Mouse (Mus musculus): ENCODE data around the gene Chtf18. TPM values are rescaled to one million over a fixed set of nuclear protein-coding genes. Genes with fewer than 3 reads are reported as not detected.

Gene Chtf18
- polyA plus RNA-seq, 1 experiment from 2014 or later: 32.2 TPM

DNA sequence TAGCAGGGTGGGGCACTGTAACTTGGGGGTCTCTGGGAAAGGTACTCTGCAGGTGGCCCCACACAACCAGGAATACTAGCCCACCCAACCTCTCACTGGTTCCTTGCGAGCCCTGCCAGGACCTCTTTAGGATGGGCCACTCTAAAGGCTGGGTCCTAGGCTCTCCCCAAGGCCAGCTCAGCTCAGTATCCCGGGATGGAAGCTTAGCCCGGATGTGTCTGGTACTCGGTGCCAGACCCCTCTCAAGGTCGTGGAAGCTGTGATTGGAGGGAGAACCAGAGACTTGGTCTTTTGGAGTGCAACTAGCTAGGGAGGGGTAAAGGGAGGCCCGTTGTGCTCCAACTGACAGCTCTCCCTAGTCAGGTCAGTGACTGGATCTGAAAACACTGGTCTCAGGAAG lies 9.5 kb downstream of the Chtf18 start:
- peak overlapping the region; percentile 75 for H3K4me2 ChIP-seq (ENCODE audit: low read depth, low read length)
- 8% methylated on average over 6 of the region's 6 CpGs for WGBS
- H3K4me3 ChIP-seq (ENCODE audit: low read length): peak overlapping the region; percentile 46
- ATAC-seq (ENCODE audit: low read depth): peak; percentile 27; the same call in 1 of the 2 replicates
- peaks cover 9% of the 10 kb centered on the region for H3K36me3 ChIP-seq (ENCODE audit: control insufficient read depth, insufficient read depth, low read length)
- H3K9ac ChIP-seq (ENCODE audit: low read length): peak overlapping the region; percentile 49; the same call in 1 of the 2 replicates
- H3K27me3 ChIP-seq (ENCODE audit: control insufficient read depth, insufficient read depth, low read depth, low read length): peaks cover 18% of the 10 kb centered on the region
- no peak overlapping the region for H3K27ac ChIP-seq (ENCODE audit: low read length)
- no peaks in the 10 kb centered on the region for H3K9me3 ChIP-seq (ENCODE audit: control insufficient read depth, low read length)
- H3K4me1 ChIP-seq (replicated peaks; ENCODE audit: control insufficient read depth, insufficient read depth, low read length): peaks cover 10% of the 10 kb centered on the region

DNA sequence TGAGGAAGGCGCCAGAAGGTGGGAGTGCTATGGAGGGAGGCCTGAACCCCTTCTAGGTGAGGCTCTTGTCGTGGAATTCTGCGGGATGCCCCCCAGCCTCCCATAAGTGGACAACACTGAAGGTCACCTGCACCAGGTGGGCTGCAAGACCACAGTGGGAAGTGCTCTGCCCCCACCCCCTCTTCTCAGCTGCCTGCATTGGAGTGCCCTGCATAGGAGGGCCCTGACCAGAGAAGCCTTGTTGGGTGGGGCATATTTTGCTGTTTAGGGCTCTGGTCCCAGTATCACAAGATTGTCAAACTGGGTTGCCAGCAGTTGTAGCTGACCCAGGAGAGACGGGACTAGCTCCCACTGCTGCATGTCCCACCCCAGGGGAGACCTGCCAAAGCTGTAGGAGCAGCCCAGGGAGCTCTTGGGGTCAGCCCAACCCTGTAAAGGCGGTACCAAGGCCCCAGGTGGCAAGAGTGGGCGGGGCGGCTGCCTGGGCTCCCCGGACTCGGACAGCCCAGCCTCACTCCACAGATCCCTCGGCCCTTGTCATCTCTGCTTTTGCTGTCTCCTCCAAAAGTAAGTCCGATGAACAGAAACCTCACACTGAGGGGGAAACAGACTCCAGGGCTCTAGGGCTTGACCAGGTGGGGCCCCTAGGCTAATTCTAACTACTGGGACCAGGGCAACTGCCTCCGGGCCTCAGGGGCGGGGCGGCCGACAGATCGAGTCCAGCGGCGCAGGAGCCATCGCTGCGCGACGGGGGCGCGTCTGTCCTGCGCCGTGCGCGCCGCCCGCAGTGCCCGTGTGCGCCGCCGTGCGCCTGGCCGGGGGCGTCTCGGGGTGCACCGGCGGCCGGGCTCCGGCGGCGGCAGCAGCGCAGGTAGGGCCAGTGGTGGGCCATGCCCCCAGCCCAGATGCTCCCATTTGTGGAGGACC lies 10.2 kb downstream of the Chtf18 start, which contains the start of gene Gng13:
Gene Gng13 (plus strand): TSS at position 461 of the 927 bp plus-strand sequence.
- peaks cover 18% of the 10 kb centered on the region for H3K27me3 ChIP-seq (ENCODE audit: control insufficient read depth, insufficient read depth, low read depth, low read length)
- H3K36me3 ChIP-seq (ENCODE audit: control insufficient read depth, insufficient read depth, low read length): peaks cover 8% of the 10 kb centered on the region
- ATAC-seq (ENCODE audit: low read depth): peak; percentile 68
- H3K9me3 ChIP-seq (ENCODE audit: control insufficient read depth, low read length): no peaks in the 10 kb centered on the region
- peak within 1 kb of the TSS; percentile 75 for H3K4me2 ChIP-seq (ENCODE audit: low read depth, low read length)
- peak within 1 kb of the TSS; percentile 46 for H3K4me3 ChIP-seq (ENCODE audit: low read length)
- peaks cover 10% of the 10 kb centered on the region for H3K4me1 ChIP-seq (replicated peaks; ENCODE audit: control insufficient read depth, insufficient read depth, low read length)
- H3K27ac ChIP-seq (ENCODE audit: low read length): no peak within 1 kb of the TSS
- peak within 1 kb of the TSS; percentile 49 for H3K9ac ChIP-seq (ENCODE audit: low read length)
- 2% methylated on average over 45 of the region's 45 CpGs for WGBS

DNA sequence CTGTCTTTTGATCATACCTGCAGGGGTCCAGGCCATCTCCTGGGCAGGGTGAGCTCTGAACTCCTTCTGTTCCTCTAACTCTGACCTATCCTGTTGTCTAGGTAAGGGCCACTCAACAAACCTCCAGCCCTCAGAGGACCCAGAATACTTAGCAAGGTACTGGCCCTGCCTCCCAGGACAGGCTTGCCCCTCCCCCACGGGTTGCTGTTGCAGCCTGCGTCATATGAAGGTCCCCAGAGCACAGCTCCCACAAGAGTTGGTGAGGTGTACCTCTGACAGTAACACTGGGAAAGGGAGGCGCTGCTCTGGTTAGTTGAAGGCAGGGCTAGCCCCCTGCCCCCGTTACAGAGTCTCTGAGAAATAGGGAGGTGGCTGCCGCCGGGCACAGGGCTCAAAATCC lies 11.1 kb downstream of the Chtf18 start:
- H3K4me2 ChIP-seq (ENCODE audit: low read depth, low read length): no peak overlapping the region
- no peak for ATAC-seq (ENCODE audit: low read depth)
- peaks cover 10% of the 10 kb centered on the region for H3K4me1 ChIP-seq (replicated peaks; ENCODE audit: control insufficient read depth, insufficient read depth, low read length)
- H3K9me3 ChIP-seq (ENCODE audit: control insufficient read depth, low read length): no peaks in the 10 kb centered on the region
- peaks cover 8% of the 10 kb centered on the region for H3K36me3 ChIP-seq (ENCODE audit: control insufficient read depth, insufficient read depth, low read length)
- no peak overlapping the region for H3K9ac ChIP-seq (ENCODE audit: low read length)
- 4% methylated on average over 6 of the region's 6 CpGs for WGBS
- H3K27me3 ChIP-seq (ENCODE audit: control insufficient read depth, insufficient read depth, low read depth, low read length): peaks cover 18% of the 10 kb centered on the region
- H3K27ac ChIP-seq (ENCODE audit: low read length): no peak overlapping the region
- no peak overlapping the region for H3K4me3 ChIP-seq (ENCODE audit: low read length)

DNA sequence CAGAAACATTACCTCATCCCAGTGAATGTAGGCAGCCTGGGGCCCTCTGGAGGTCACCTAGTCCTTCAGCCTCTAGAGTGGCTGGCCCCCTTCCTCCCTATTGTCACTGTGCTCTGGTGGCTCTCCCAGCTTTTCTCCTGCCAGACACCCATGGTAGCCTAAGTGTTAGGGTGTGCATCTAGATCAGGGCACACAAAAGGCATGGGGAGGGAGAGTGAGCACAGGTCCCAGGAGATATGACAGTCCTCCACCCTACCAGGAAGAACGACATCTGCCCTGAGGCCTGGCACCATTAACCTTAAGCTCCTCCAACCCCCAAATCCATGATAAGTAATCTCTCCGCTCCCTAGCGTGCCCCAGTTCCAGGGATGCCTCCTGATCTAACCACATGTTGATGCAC lies 11.6 kb downstream of the Chtf18 start:
- Histone ChIP-seq H3K4me2 (ENCODE audit: low read depth, low read length) (no peak overlapping the region), H3K4me1 (replicated peaks; ENCODE audit: control insufficient read depth, insufficient read depth, low read length) (peaks cover 10% of the 10 kb centered on the region), H3K36me3 (ENCODE audit: control insufficient read depth, insufficient read depth, low read length) (peaks cover 6% of the 10 kb centered on the region), H3K4me3 (ENCODE audit: low read length) (no peak overlapping the region), H3K27me3 (ENCODE audit: control insufficient read depth, insufficient read depth, low read depth, low read length) (peaks cover 18% of the 10 kb centered on the region), H3K9me3 (ENCODE audit: control insufficient read depth, low read length) (no peaks in the 10 kb centered on the region), H3K9ac (ENCODE audit: low read length) (no peak overlapping the region), H3K27ac (ENCODE audit: low read length) (no peak overlapping the region)
- WGBS: 53% methylated on average over 3 of the region's 3 CpGs
- ATAC-seq (ENCODE audit: low read depth): no peak

DNA sequence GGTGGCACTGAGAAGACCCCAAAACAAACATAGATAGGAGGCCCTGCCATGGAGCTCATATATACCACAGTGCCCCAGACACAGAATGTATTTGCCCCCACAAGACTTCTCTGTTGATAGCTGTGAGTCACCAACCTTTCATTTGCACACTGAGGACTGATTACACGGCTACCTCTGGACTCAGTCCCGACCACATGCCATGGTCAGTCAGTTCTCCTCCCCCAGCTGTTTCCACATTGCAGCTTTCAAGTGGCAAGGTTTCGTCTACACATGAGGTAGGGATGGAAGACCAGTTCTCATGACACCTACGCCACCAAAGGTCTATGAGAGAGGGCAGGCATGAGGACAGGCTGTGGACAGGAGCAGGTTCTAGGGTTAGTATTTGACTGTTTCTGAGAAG lies 16.1 kb downstream of the Chtf18 start:
- Histone ChIP-seq H3K27me3 (ENCODE audit: control insufficient read depth, insufficient read depth, low read depth, low read length) (peaks cover under 1% of the 10 kb centered on the region), H3K4me1 (replicated peaks; ENCODE audit: control insufficient read depth, insufficient read depth, low read length) (no peaks in the 10 kb centered on the region; the same call in 1 of the 2 replicates), H3K9ac (ENCODE audit: low read length) (no peak overlapping the region), H3K27ac (ENCODE audit: low read length) (no peak overlapping the region), H3K9me3 (ENCODE audit: control insufficient read depth, low read length) (no peaks in the 10 kb centered on the region), H3K4me3 (ENCODE audit: low read length) (no peak overlapping the region), H3K36me3 (ENCODE audit: control insufficient read depth, insufficient read depth, low read length) (no peaks in the 10 kb centered on the region), H3K4me2 (ENCODE audit: low read depth, low read length) (no peak overlapping the region)
- no peak for ATAC-seq (ENCODE audit: low read depth)
- 68% methylated on average over 4 of the region's 4 CpGs for WGBS

DNA sequence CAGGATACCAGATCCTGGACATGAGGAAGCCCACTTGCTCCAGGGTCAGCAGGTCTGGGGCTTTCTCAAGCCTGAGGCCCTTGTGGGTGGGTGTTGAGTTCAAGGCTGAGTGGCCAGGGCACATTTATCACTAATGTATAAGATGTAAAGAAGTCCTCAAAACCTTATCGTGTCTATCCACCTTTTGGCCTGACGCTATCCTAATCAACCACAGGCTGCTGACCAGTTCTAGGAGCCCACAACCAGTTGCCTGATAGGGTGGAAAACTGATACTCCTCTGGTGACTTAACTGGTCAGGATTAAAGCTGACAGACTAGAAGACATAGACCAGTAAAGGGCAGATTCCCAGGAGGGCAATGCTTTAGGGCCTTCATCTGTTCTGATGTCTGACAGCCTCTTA lies 17.2 kb downstream of the Chtf18 start:
- no peaks in the 10 kb centered on the region for H3K4me1 ChIP-seq (replicated peaks; ENCODE audit: control insufficient read depth, insufficient read depth, low read length)
- H3K9ac ChIP-seq (ENCODE audit: low read length): no peak overlapping the region
- no peaks in the 10 kb centered on the region for H3K27me3 ChIP-seq (ENCODE audit: control insufficient read depth, insufficient read depth, low read depth, low read length)
- H3K27ac ChIP-seq (ENCODE audit: low read length): no peak overlapping the region
- 81% methylated on average over 2 of the region's 2 CpGs for WGBS
- H3K4me3 ChIP-seq (ENCODE audit: low read length): no peak overlapping the region
- H3K4me2 ChIP-seq (ENCODE audit: low read depth, low read length): no peak overlapping the region
- H3K36me3 ChIP-seq (ENCODE audit: control insufficient read depth, insufficient read depth, low read length): no peaks in the 10 kb centered on the region
- ATAC-seq (ENCODE audit: low read depth): no peak
- no peaks in the 10 kb centered on the region for H3K9me3 ChIP-seq (ENCODE audit: control insufficient read depth, low read length)

DNA sequence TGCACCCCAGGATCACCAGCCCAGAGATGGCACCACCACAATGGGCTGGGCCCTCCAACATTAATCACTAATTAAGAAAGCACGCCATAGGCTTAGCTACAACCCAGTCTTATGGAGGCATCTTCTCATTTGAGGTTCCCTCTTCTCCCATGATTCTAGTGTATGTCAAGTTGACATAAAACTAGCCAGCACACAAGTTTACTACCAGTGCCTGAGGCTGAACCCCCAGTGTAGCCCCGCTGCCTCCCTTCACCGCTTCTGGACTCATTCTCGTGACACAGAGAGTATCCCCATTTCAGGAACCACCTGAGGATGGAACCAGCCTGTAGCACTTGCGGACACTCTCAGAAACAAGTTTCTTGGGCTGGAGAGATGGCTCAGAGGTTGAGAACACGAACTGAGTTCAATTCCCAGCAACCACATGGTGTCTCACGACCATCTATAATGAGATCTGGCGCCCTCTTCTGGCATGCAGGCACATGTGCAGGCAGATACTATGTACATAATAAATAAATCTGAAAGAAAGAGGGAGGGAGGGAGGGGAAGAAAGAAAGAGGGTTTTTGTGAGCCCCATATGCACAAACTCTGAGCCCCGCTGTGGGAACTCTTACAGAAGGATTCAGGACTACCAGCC lies 26.2 kb downstream of the Chtf18 start:
- Histone ChIP-seq H3K27ac (ENCODE audit: low read length) (no peak overlapping the region), H3K4me3 (ENCODE audit: low read length) (no peak overlapping the region), H3K9ac (ENCODE audit: low read length) (no peak overlapping the region), H3K27me3 (ENCODE audit: control insufficient read depth, insufficient read depth, low read depth, low read length) (no peaks in the 10 kb centered on the region), H3K36me3 (ENCODE audit: control insufficient read depth, insufficient read depth, low read length) (no peaks in the 10 kb centered on the region), H3K4me2 (ENCODE audit: low read depth, low read length) (no peak overlapping the region), H3K4me1 (replicated peaks; ENCODE audit: control insufficient read depth, insufficient read depth, low read length) (no peaks in the 10 kb centered on the region), H3K9me3 (ENCODE audit: control insufficient read depth, low read length) (no peaks in the 10 kb centered on the region)
- ATAC-seq (ENCODE audit: low read depth): no peak
- 58% methylated on average over 9 of the region's 9 CpGs for WGBS

DNA sequence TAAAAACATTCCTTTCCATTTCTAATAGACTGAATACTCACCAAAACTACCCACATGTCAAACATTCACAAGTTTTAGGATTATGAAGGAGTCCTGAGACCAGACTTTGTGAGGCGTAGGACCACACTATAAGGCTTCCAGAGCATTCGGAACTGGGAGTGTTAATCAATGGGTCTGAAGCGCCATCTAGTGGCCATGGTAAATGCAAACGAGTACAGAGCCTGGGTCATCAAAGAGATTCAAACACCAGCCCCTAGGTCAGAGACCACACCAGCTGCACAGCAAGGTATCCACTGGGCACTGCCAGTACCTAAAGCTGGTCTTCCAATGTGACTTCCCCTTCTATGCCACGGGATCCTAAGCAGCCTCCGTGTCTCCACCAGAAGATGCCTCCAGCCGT lies 28.8 kb downstream of the Chtf18 start:
- H3K27me3 ChIP-seq (ENCODE audit: control insufficient read depth, insufficient read depth, low read depth, low read length): no peaks in the 10 kb centered on the region
- 6% methylated on average over 7 of the region's 7 CpGs for WGBS
- no peaks in the 10 kb centered on the region for H3K9me3 ChIP-seq (ENCODE audit: control insufficient read depth, low read length)
- no peaks in the 10 kb centered on the region for H3K4me1 ChIP-seq (replicated peaks; ENCODE audit: control insufficient read depth, insufficient read depth, low read length)
- H3K4me3 ChIP-seq (ENCODE audit: low read length): no peak overlapping the region
- no peak overlapping the region for H3K27ac ChIP-seq (ENCODE audit: low read length)
- ATAC-seq (ENCODE audit: low read depth): peak; percentile 38; the same call in 1 of the 2 replicates
- no peaks in the 10 kb centered on the region for H3K36me3 ChIP-seq (ENCODE audit: control insufficient read depth, insufficient read depth, low read length)
- H3K9ac ChIP-seq (ENCODE audit: low read length): no peak overlapping the region
- no peak overlapping the region for H3K4me2 ChIP-seq (ENCODE audit: low read depth, low read length)

DNA sequence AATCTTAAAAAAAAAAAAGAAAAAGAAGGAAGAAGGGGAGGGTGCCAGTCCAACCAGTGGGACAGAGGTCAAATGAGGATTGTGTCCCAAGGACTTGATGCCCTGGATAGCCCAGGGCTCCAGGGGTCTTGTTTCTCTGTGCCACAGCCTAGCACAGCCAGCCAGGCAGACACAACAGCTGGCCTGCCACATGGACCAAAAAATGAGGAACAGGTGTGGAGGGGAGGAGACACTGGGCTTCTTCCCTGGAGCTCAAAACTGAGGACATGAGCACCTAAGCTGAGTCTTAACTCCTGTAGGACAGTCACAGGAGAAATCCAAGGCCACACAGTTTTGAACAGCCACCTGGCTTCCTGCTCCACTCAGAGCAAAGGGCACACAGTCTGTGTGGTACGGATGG lies 31.0 kb downstream of the Chtf18 start:
- WGBS: 14% methylated on average over 1 of the region's 1 CpGs
- Histone ChIP-seq H3K27ac (ENCODE audit: low read length) (no peak overlapping the region), H3K36me3 (ENCODE audit: control insufficient read depth, insufficient read depth, low read length) (no peaks in the 10 kb centered on the region), H3K4me1 (replicated peaks; ENCODE audit: control insufficient read depth, insufficient read depth, low read length) (no peaks in the 10 kb centered on the region), H3K9me3 (ENCODE audit: control insufficient read depth, low read length) (no peaks in the 10 kb centered on the region), H3K9ac (ENCODE audit: low read length) (no peak overlapping the region), H3K4me3 (ENCODE audit: low read length) (no peak overlapping the region), H3K27me3 (ENCODE audit: control insufficient read depth, insufficient read depth, low read depth, low read length) (no peaks in the 10 kb centered on the region), H3K4me2 (ENCODE audit: low read depth, low read length) (no peak overlapping the region)
- ATAC-seq (ENCODE audit: low read depth): no peak

All from lung, embryonic 16.5 days (tissue).